Mouse (Mus musculus): ENCODE measurements around the gene Sema3a. TPM values are rescaled to one million over a fixed set of nuclear protein-coding genes. Genes with fewer than 3 reads are reported as not detected.
"Not testable (repeated sequence)": the region's sequence is repeated elsewhere in the genome, so short reads cannot be mapped to it uniquely, and the experiment has no call there.

Gene Sema3a
- polyA plus RNA-seq, 1 experiment from 2014 or later = 20.3 TPM

- H3K27me3 ChIP-seq (ENCODE audit: control insufficient read depth, insufficient read depth, low read length) = no peaks in the 10 kb centered on the region
- ATAC-seq (replicated peaks; ENCODE audit: low FRiP score) = no peak
- no peak overlapping the region for H3K9ac ChIP-seq (ENCODE audit: low read length)
- no peak overlapping the region for H3K4me2 ChIP-seq (ENCODE audit: low read depth, low read length, severe bottlenecking)
- no peaks in the 10 kb centered on the region for H3K36me3 ChIP-seq (ENCODE audit: control insufficient read depth, insufficient read depth, low read length)
- no peak overlapping the region for H3K4me3 ChIP-seq (ENCODE audit: low read depth, low read length)
- WGBS = 31% methylated on average over 2 of the region's 2 CpGs
- H3K27ac ChIP-seq (ENCODE audit: low read depth, low read length) = no peak overlapping the region
- H3K4me1 ChIP-seq (replicated peaks; ENCODE audit: control insufficient read depth, insufficient read depth, low read length) = no peaks in the 10 kb centered on the region
- no peaks in the 10 kb centered on the region for H3K9me3 ChIP-seq (ENCODE audit: control insufficient read depth, low read length)
- no peak for DNase-seq (ENCODE audit: low spot score)
Measured at GRCm38 (mm10) chr5:13579123-13579522, 453.9 kb downstream of the Sema3a start.

- Histone ChIP-seq H3K9ac (ENCODE audit: low read length) (no peak overlapping the region), H3K36me3 (ENCODE audit: control insufficient read depth, insufficient read depth, low read length) (no peaks in the 10 kb centered on the region), H3K27me3 (ENCODE audit: control insufficient read depth, insufficient read depth, low read length) (no peaks in the 10 kb centered on the region), H3K4me1 (replicated peaks; ENCODE audit: control insufficient read depth, insufficient read depth, low read length) (no peaks in the 10 kb centered on the region), H3K9me3 (ENCODE audit: control insufficient read depth, low read length) (no peaks in the 10 kb centered on the region), H3K4me3 (ENCODE audit: low read depth, low read length) (no peak overlapping the region), H3K27ac (ENCODE audit: low read depth, low read length) (no peak overlapping the region), H3K4me2 (ENCODE audit: low read depth, low read length, severe bottlenecking) (no peak overlapping the region)
- ATAC-seq (replicated peaks; ENCODE audit: low FRiP score) (no peak; the same call in 1 of the 2 replicates), DNase-seq (ENCODE audit: low spot score) (no peak)
Measured at GRCm38 (mm10) chr5:13585559-13586207, 460.5 kb downstream of the Sema3a start.

GRCm38 (mm10) chr5:13594422-13594821 lies 469.2 kb downstream of the Sema3a start:
- H3K27ac ChIP-seq (ENCODE audit: low read depth, low read length) = no peak overlapping the region
- H3K27me3 ChIP-seq (ENCODE audit: control insufficient read depth, insufficient read depth, low read length) = no peaks in the 10 kb centered on the region
- H3K4me1 ChIP-seq (replicated peaks; ENCODE audit: control insufficient read depth, insufficient read depth, low read length) = no peaks in the 10 kb centered on the region
- ATAC-seq (replicated peaks; ENCODE audit: low FRiP score) = no peak
- H3K9me3 ChIP-seq (ENCODE audit: control insufficient read depth, low read length) = no peaks in the 10 kb centered on the region
- H3K36me3 ChIP-seq (ENCODE audit: control insufficient read depth, insufficient read depth, low read length) = no peaks in the 10 kb centered on the region
- WGBS = 87% methylated on average over 2 of the region's 2 CpGs
- no peak overlapping the region for H3K9ac ChIP-seq (ENCODE audit: low read length)
- no peak overlapping the region for H3K4me2 ChIP-seq (ENCODE audit: low read depth, low read length, severe bottlenecking)
- DNase-seq (ENCODE audit: low spot score) = no peak
- no peak overlapping the region for H3K4me3 ChIP-seq (ENCODE audit: low read depth, low read length)

- Histone ChIP-seq H3K27ac (ENCODE audit: low read depth, low read length) (no peak overlapping the region), H3K4me1 (replicated peaks; ENCODE audit: control insufficient read depth, insufficient read depth, low read length) (no peaks in the 10 kb centered on the region), H3K27me3 (ENCODE audit: control insufficient read depth, insufficient read depth, low read length) (no peaks in the 10 kb centered on the region), H3K36me3 (ENCODE audit: control insufficient read depth, insufficient read depth, low read length) (no peaks in the 10 kb centered on the region), H3K9ac (ENCODE audit: low read length) (no peak overlapping the region), H3K9me3 (ENCODE audit: control insufficient read depth, low read length) (no peaks in the 10 kb centered on the region), H3K4me3 (ENCODE audit: low read depth, low read length) (no peak overlapping the region), H3K4me2 (ENCODE audit: low read depth, low read length, severe bottlenecking) (no peak overlapping the region)
- no peak for ATAC-seq (replicated peaks; ENCODE audit: low FRiP score)
- no peak for DNase-seq (ENCODE audit: low spot score)
- 74% methylated on average over 1 of the region's 1 CpGs for WGBS
Measured at GRCm38 (mm10) chr5:13611631-13612030, 486.4 kb downstream of the Sema3a start.

DNA sequence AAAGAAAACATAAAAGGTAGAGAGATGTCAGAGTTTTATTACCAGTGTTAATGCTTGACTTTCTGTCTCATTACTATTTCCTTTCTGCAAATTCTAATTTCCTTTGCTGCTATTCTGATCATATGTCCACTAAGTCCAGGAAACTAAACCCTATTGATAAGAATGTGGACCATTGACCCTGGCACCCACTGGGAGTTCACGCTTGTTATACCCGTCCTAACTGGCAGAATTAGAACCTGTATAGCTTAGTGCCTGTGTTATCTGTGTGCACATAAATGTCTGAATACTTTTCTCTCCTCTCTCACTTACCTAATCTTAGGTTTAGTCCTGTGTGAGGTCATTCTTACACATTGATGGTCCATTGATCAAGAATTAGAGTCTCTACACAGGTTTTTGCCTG lies 486.9 kb downstream of the Sema3a start:
- no peak for DNase-seq (ENCODE audit: low spot score)
- Histone ChIP-seq H3K4me1 (replicated peaks; ENCODE audit: control insufficient read depth, insufficient read depth, low read length) (no peaks in the 10 kb centered on the region), H3K27me3 (ENCODE audit: control insufficient read depth, insufficient read depth, low read length) (no peaks in the 10 kb centered on the region), H3K4me2 (ENCODE audit: low read depth, low read length, severe bottlenecking) (no peak overlapping the region), H3K9me3 (ENCODE audit: control insufficient read depth, low read length) (no peaks in the 10 kb centered on the region), H3K9ac (ENCODE audit: low read length) (no peak overlapping the region), H3K4me3 (ENCODE audit: low read depth, low read length) (no peak overlapping the region), H3K36me3 (ENCODE audit: control insufficient read depth, insufficient read depth, low read length) (no peaks in the 10 kb centered on the region), H3K27ac (ENCODE audit: low read depth, low read length) (no peak overlapping the region)
- 70% methylated on average over 2 of the region's 2 CpGs for WGBS
- ATAC-seq (replicated peaks; ENCODE audit: low FRiP score) = no peak

GRCm38 (mm10) chr5:13614575-13614974 lies 489.4 kb downstream of the Sema3a start:
- not testable (repeated sequence) for H3K36me3 ChIP-seq (ENCODE audit: control insufficient read depth, insufficient read depth, low read length); H3K4me2 ChIP-seq (ENCODE audit: low read depth, low read length, severe bottlenecking); H3K9ac ChIP-seq (ENCODE audit: low read length); ATAC-seq (replicated peaks; ENCODE audit: low FRiP score); H3K27me3 ChIP-seq (ENCODE audit: control insufficient read depth, insufficient read depth, low read length); H3K27ac ChIP-seq (ENCODE audit: low read depth, low read length); H3K4me1 ChIP-seq (replicated peaks; ENCODE audit: control insufficient read depth, insufficient read depth, low read length); H3K9me3 ChIP-seq (ENCODE audit: control insufficient read depth, low read length); H3K4me3 ChIP-seq (ENCODE audit: low read depth, low read length); DNase-seq (ENCODE audit: low spot score)
- WGBS = 78% methylated on average over 7 of the region's 7 CpGs

DNA sequence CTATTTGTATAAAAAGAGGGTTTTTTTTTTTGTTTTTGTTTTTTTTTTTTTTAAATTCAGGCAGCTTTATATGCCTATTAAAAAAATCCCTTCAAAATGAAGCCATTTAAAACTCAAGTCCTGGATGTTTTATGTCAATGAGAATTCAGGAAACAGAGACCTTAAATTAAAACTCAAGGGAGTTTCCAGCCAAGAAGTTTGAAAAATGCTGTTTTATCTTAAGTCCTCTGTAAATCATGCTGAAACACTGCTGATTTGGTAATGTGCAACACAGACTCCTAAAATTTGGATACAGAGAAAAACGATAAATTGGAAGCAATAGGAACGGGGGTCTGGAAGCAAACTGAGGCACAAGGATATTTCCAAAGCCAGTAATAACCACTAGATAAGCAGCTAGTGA lies 490.7 kb downstream of the Sema3a start:
- no peak overlapping the region for H3K27ac ChIP-seq (ENCODE audit: low read depth, low read length)
- no peaks in the 10 kb centered on the region for H3K27me3 ChIP-seq (ENCODE audit: control insufficient read depth, insufficient read depth, low read length)
- ATAC-seq (replicated peaks; ENCODE audit: low FRiP score) (no peak), DNase-seq (ENCODE audit: low spot score) (no peak)
- H3K9me3 ChIP-seq (ENCODE audit: control insufficient read depth, low read length) = no peaks in the 10 kb centered on the region
- H3K9ac ChIP-seq (ENCODE audit: low read length) = no peak overlapping the region
- 92% methylated on average over 2 of the region's 2 CpGs for WGBS
- H3K4me1 ChIP-seq (replicated peaks; ENCODE audit: control insufficient read depth, insufficient read depth, low read length) = no peaks in the 10 kb centered on the region
- no peak overlapping the region for H3K4me2 ChIP-seq (ENCODE audit: low read depth, low read length, severe bottlenecking)
- H3K4me3 ChIP-seq (ENCODE audit: low read depth, low read length) = no peak overlapping the region
- H3K36me3 ChIP-seq (ENCODE audit: control insufficient read depth, insufficient read depth, low read length) = no peaks in the 10 kb centered on the region

GRCm38 (mm10) chr5:13622578-13622977 lies 497.4 kb downstream of the Sema3a start:
- H3K4me2 ChIP-seq (ENCODE audit: low read depth, low read length, severe bottlenecking) = no peak overlapping the region
- WGBS = 73% methylated on average over 7 of the region's 7 CpGs
- ATAC-seq (replicated peaks; ENCODE audit: low FRiP score) = no peak
- H3K4me1 ChIP-seq (replicated peaks; ENCODE audit: control insufficient read depth, insufficient read depth, low read length) = no peaks in the 10 kb centered on the region
- H3K9me3 ChIP-seq (ENCODE audit: control insufficient read depth, low read length) = no peaks in the 10 kb centered on the region
- no peak for DNase-seq (ENCODE audit: low spot score)
- no peak overlapping the region for H3K27ac ChIP-seq (ENCODE audit: low read depth, low read length)
- no peak overlapping the region for H3K9ac ChIP-seq (ENCODE audit: low read length)
- peaks cover 2% of the 10 kb centered on the region; the same call in 1 of the 2 replicates for H3K27me3 ChIP-seq (ENCODE audit: control insufficient read depth, insufficient read depth, low read length)
- no peak overlapping the region for H3K4me3 ChIP-seq (ENCODE audit: low read depth, low read length)
- no peaks in the 10 kb centered on the region for H3K36me3 ChIP-seq (ENCODE audit: control insufficient read depth, insufficient read depth, low read length)

GRCm38 (mm10) chr5:13624754-13625153 lies 499.5 kb downstream of the Sema3a start:
- Histone ChIP-seq H3K4me3 (ENCODE audit: low read depth, low read length) (no peak overlapping the region), H3K9ac (ENCODE audit: low read length) (no peak overlapping the region), H3K4me2 (ENCODE audit: low read depth, low read length, severe bottlenecking) (no peak overlapping the region), H3K9me3 (ENCODE audit: control insufficient read depth, low read length) (no peaks in the 10 kb centered on the region), H3K27me3 (ENCODE audit: control insufficient read depth, insufficient read depth, low read length) (peaks cover 2% of the 10 kb centered on the region; the same call in 1 of the 2 replicates), H3K4me1 (replicated peaks; ENCODE audit: control insufficient read depth, insufficient read depth, low read length) (peaks cover 2% of the 10 kb centered on the region; the same call in 1 of the 2 replicates), H3K36me3 (ENCODE audit: control insufficient read depth, insufficient read depth, low read length) (no peaks in the 10 kb centered on the region), H3K27ac (ENCODE audit: low read depth, low read length) (no peak overlapping the region)
- WGBS = 23% methylated on average over 5 of the region's 5 CpGs
- ATAC-seq (replicated peaks; ENCODE audit: low FRiP score) (no peak), DNase-seq (ENCODE audit: low spot score) (no peak)
